Mouse (Mus musculus): ENCODE results near the gene Plppr1. TPM values are rescaled to one million over a fixed set of nuclear protein-coding genes. Genes with fewer than 3 reads are reported as not detected.

The Plppr1 gene
- polyA plus RNA-seq, 1 experiment, result not detected

- TF ChIP-seq TCF3 (IDR thresholded peaks at IDR 0.05; ENCODE audit: insufficient read length, low read depth) (no peak), MYOD1 (IDR thresholded peaks at IDR 0.05; ENCODE audit: control insufficient read depth in 1 of 3, insufficient read length in 2 of 3, low read depth in 2 of 3) (no peak), E2F4 (IDR thresholded peaks at IDR 0.05; ENCODE audit: insufficient read depth) (no peak), SRF (IDR thresholded peaks at IDR 0.05; ENCODE audit: control insufficient read depth, insufficient read length, low read depth) (no peak), MYOG (IDR thresholded peaks at IDR 0.05; ENCODE audit: control insufficient read depth in 1 of 3, insufficient read depth in 1 of 3, insufficient read length in 2 of 3, low read depth in 2 of 3) (no peak), REST (IDR thresholded peaks at IDR 0.05; ENCODE audit: insufficient read depth, insufficient read length) (no peak), USF1 (IDR thresholded peaks at IDR 0.05; ENCODE audit: low read depth) (no peak), POLR2A (IDR thresholded peaks at IDR 0.05; ENCODE audit: insufficient read length, low read depth) (no peak), CEBPB (IDR thresholded peaks at IDR 0.05; ENCODE audit: insufficient read depth, poor library complexity, severe bottlenecking) (no peak), MAX (IDR thresholded peaks at IDR 0.05; ENCODE audit: low read depth) (no peak), POLR2AphosphoS2 (IDR thresholded peaks at IDR 0.05; ENCODE audit: insufficient read length, low read depth) (no peak), TCF12 (IDR thresholded peaks at IDR 0.05; ENCODE audit: insufficient read depth, poor library complexity, severe bottlenecking) (no peak)
- H3K4me2 ChIP-seq (ENCODE audit: low read depth), result no peak overlapping the region
- no peaks in the 10 kb centered on the region for H3K79me2 ChIP-seq (ENCODE audit: control insufficient read depth, insufficient read depth)
These were observed 619 bp downstream of the Plppr1 start for GRCm38 (mm10) chr4:49059402-49060381.

GRCm38 (mm10) chr4:49069471-49069870 is 10.4 kb downstream of the Plppr1 start:
- Histone ChIP-seq H3ac (ENCODE audit: control insufficient read depth, insufficient read length) (no peak overlapping the region), H3K4me2 (ENCODE audit: low read depth) (no peak overlapping the region), H3K4me3 (no peak overlapping the region), H3K27me3 (ENCODE audit: control insufficient read depth, insufficient read depth, insufficient read length) (no peaks in the 10 kb centered on the region), H3K79me2 (ENCODE audit: control insufficient read depth, insufficient read depth) (no peaks in the 10 kb centered on the region), H3K36me3 (ENCODE audit: control insufficient read depth, insufficient read depth) (no peaks in the 10 kb centered on the region)
- no peak for TF ChIP-seq CEBPB (IDR thresholded peaks at IDR 0.05; ENCODE audit: insufficient read depth, poor library complexity, severe bottlenecking)
- no peak for TF ChIP-seq REST (IDR thresholded peaks at IDR 0.05; ENCODE audit: insufficient read depth, insufficient read length)
- no peak for TF ChIP-seq MAX (IDR thresholded peaks at IDR 0.05; ENCODE audit: low read depth)
- no peak for TF ChIP-seq E2F4 (IDR thresholded peaks at IDR 0.05; ENCODE audit: insufficient read depth)
- no peak for TF ChIP-seq POLR2AphosphoS2 (IDR thresholded peaks at IDR 0.05; ENCODE audit: insufficient read length, low read depth)
- no peak for TF ChIP-seq SRF (IDR thresholded peaks at IDR 0.05; ENCODE audit: control insufficient read depth, insufficient read length, low read depth)
- no peak for TF ChIP-seq TCF12 (IDR thresholded peaks at IDR 0.05; ENCODE audit: insufficient read depth, poor library complexity, severe bottlenecking)
- TF ChIP-seq MYOD1 (IDR thresholded peaks at IDR 0.05; ENCODE audit: control insufficient read depth in 1 of 3, insufficient read length in 2 of 3, low read depth in 2 of 3), result no peak

More at GRCm38 (mm10) chr4:49059402-49060381, 619 bp downstream of the Plppr1 start:
- Histone ChIP-seq H3ac (ENCODE audit: control insufficient read depth, insufficient read length) (no peak overlapping the region), H3K36me3 (ENCODE audit: control insufficient read depth, insufficient read depth) (no peaks in the 10 kb centered on the region), H3K27me3 (ENCODE audit: control insufficient read depth, insufficient read depth, insufficient read length) (peaks cover 6% of the 10 kb centered on the region), H3K4me3 (no peak overlapping the region)

GRCm38 (mm10) chr4:49072886-49073285 is 13.8 kb downstream of the Plppr1 start:
- no peak overlapping the region for H3K4me3 ChIP-seq
- TF ChIP-seq MYOG (IDR thresholded peaks at IDR 0.05; ENCODE audit: control insufficient read depth in 1 of 3, insufficient read depth in 1 of 3, insufficient read length in 2 of 3, low read depth in 2 of 3) (no peak), MYOD1 (IDR thresholded peaks at IDR 0.05; ENCODE audit: control insufficient read depth in 1 of 3, insufficient read length in 2 of 3, low read depth in 2 of 3) (no peak), TCF12 (IDR thresholded peaks at IDR 0.05; ENCODE audit: insufficient read depth, poor library complexity, severe bottlenecking) (no peak), E2F4 (IDR thresholded peaks at IDR 0.05; ENCODE audit: insufficient read depth) (no peak), TCF3 (IDR thresholded peaks at IDR 0.05; ENCODE audit: insufficient read length, low read depth) (no peak), MAX (IDR thresholded peaks at IDR 0.05; ENCODE audit: low read depth) (no peak), CEBPB (IDR thresholded peaks at IDR 0.05; ENCODE audit: insufficient read depth, poor library complexity, severe bottlenecking) (no peak), REST (IDR thresholded peaks at IDR 0.05; ENCODE audit: insufficient read depth, insufficient read length) (no peak), POLR2AphosphoS2 (IDR thresholded peaks at IDR 0.05; ENCODE audit: insufficient read length, low read depth) (no peak), SRF (IDR thresholded peaks at IDR 0.05; ENCODE audit: control insufficient read depth, insufficient read length, low read depth) (no peak), USF1 (IDR thresholded peaks at IDR 0.05; ENCODE audit: low read depth) (no peak), POLR2A (IDR thresholded peaks at IDR 0.05; ENCODE audit: insufficient read length, low read depth) (no peak)
- H3K36me3 ChIP-seq (ENCODE audit: control insufficient read depth, insufficient read depth), result no peaks in the 10 kb centered on the region
- H3K27me3 ChIP-seq (ENCODE audit: control insufficient read depth, insufficient read depth, insufficient read length), result no peaks in the 10 kb centered on the region
- H3K4me2 ChIP-seq (ENCODE audit: low read depth), result no peak overlapping the region
- H3K79me2 ChIP-seq (ENCODE audit: control insufficient read depth, insufficient read depth), result no peaks in the 10 kb centered on the region
- H3ac ChIP-seq (ENCODE audit: control insufficient read depth, insufficient read length), result no peak overlapping the region

GRCm38 (mm10) chr4:49075881-49076280 is 16.8 kb downstream of the Plppr1 start:
- TF ChIP-seq USF1 (IDR thresholded peaks at IDR 0.05; ENCODE audit: low read depth), result no peak
- no peak for TF ChIP-seq POLR2AphosphoS2 (IDR thresholded peaks at IDR 0.05; ENCODE audit: insufficient read length, low read depth)
- TF ChIP-seq MAX (IDR thresholded peaks at IDR 0.05; ENCODE audit: low read depth), result no peak
- no peak for TF ChIP-seq SRF (IDR thresholded peaks at IDR 0.05; ENCODE audit: control insufficient read depth, insufficient read length, low read depth)
- TF ChIP-seq E2F4 (IDR thresholded peaks at IDR 0.05; ENCODE audit: insufficient read depth), result no peak
- TF ChIP-seq MYOG (IDR thresholded peaks at IDR 0.05; ENCODE audit: control insufficient read depth in 1 of 3, insufficient read depth in 1 of 3, insufficient read length in 2 of 3, low read depth in 2 of 3), result no peak
- no peak for TF ChIP-seq REST (IDR thresholded peaks at IDR 0.05; ENCODE audit: insufficient read depth, insufficient read length)
- TF ChIP-seq POLR2A (IDR thresholded peaks at IDR 0.05; ENCODE audit: insufficient read length, low read depth), result no peak
- H3K36me3 ChIP-seq (ENCODE audit: control insufficient read depth, insufficient read depth), result no peaks in the 10 kb centered on the region
- H3K79me2 ChIP-seq (ENCODE audit: control insufficient read depth, insufficient read depth), result no peaks in the 10 kb centered on the region
- H3K4me2 ChIP-seq (ENCODE audit: low read depth), result no peak overlapping the region
- H3K4me3 ChIP-seq, result no peak overlapping the region
- H3ac ChIP-seq (ENCODE audit: control insufficient read depth, insufficient read length), result no peak overlapping the region
- no peaks in the 10 kb centered on the region for H3K27me3 ChIP-seq (ENCODE audit: control insufficient read depth, insufficient read depth, insufficient read length)
